Mouse (Mus musculus): Measurements from ENCODE around the gene Arhgap6. TPM values are rescaled to one million over a fixed set of nuclear protein-coding genes. Genes with fewer than 3 reads are reported as not detected.
A peak's percentile ranks its signal among the peaks of the same experiment; 100 is the strongest.

The Arhgap6 gene
- total RNA-seq, 2 experiments from 2014 or later: 2.6 to 2.8 TPM

DNA sequence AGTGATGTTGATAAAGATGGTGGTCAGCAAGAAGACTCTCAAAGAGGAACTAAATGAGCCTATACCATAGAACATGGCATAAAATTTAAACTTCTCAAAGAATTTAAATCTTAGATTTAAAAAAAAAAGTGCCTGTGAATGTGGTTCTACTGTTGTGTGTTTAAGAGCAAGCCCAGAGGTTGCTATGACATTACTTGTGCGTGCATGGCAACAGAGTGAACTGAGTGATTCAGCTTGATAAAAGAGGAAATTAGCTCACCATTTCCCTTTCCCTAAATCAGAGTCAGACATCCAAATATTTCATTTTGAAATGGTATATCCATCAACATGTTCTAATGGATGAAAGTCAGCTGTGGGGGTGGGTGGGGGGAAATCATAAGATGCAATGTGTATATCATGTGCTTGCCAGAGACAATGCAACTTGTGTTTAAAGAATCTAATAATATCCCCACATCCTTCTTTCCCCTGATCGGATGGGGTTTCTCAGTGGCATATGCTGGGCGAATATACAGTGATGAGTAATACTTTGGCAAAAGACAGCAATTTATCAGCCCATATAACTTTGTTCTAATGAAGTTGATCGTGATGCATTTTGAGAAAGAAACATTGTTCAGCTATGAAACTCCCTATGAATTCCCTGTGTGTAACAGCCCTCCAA lies 328.3 kb downstream of the Arhgap6 start:
- DNase-seq: no peak

DNA sequence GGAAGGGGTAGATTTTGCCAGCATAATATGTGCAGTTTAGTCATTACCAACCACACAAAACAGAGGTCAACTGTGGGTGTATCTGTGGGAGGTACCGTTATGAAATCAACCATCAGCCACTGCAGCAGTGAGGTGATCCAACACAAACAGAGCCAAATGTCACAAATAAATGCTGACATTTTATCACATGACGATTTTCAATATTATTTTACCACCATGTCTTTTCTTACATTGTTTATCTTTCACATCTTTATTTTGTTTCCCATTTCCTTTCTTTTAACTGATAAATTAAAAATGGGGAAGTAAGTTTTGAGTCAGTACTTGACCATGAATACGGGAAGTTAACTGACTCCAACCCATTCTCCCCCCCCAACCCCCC lies 328.9 kb downstream of the Arhgap6 start:
- no peak for DNase-seq

DNA sequence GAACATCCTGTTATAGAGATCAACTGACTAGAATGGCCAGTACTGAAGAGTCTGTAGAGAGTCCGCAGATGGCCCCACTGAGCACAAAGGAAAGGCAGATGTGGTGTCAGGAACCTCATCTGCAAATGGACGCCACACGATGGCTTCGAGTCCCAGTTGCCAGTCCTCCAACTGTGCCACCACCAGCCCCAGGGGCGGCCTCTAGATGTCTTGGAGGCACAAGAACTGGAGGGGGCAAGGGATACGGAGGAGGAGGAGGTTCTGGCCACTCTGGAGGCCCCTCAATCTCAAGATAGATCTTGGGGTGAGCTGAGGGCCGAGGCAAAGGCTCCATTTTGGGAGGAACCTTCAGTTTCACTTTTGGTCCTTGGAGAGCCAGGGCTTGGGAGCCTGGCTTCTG lies 344.9 kb downstream of the Arhgap6 start:
- DNase-seq: no peak

DNA sequence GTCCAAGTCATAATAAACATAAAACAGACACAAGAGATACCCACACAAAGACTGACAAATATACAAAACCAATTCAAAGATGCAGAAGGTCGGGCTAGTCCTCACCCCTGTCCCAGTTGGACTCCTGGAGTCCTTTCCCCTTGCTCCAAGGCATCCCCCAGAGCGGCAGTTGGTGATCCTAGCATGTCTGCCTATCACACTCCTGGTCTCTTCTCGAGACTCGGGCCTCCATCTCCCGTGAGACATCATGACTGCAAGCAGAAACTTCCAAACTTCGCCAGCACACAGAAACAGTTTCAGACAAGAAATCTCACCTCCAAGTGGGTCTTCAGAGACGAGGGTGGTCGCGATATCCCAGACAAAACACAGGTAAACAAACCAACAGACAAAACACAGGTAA lies 345.6 kb downstream of the Arhgap6 start:
- no peak for DNase-seq

DNA sequence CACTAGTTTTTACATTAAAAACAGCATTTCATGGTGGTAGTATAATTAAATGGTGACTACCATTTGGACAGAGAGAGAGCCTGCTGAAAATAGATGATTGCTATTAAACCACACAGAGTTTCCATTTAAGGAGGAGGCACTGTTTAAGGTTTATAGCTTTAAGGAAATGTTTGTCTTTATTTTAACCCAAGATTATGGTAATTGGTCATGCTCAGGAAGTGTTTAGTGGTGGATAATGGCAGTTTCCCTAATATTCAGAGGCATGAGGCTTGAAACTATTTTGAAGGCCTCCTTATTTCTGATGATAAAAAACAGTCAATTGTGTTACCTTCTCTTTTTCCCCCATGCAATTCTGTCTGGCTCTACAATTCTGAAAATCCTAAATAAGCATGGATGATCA lies 358.9 kb downstream of the Arhgap6 start:
- DNase-seq: no peak

DNA sequence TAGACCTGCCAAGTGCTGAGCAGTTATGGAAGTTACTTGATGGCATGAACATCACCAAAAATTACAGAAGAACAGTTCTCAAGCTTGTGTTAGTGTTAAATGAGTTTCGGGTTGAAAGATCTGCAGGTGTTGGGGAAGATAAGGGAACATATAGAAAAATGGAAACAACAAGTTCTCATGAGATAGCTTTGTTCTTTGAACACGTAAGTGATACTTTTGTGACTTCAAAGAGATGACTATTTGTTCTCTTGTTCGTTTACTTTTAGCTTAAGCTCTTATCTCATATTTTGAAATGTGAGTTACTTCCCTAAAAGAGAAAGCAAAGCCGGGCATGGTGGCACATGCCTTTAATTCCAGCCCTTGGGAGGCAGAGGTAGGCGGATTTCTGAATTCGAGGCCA lies 363.5 kb downstream of the Arhgap6 start:
- DNase-seq: no peak

DNA sequence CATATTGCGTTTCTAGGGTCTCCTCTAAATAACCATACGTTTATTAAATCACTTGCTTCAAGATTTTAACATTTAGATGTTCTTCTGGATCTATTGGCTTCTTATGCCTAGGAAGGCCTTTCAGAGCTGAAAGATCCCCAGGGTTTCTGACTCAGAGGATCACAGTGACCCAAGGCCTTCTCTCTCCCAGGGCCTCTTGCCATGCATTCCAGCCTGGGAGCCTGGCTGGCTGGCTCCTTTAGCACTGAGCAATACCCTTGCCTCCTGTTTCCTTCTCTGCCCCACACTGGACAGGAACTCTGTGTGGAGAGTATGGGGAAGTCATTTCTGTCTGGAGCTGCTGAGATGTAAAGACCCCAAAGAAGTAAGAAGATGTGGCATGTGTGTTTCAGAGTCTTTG lies 376.1 kb downstream of the Arhgap6 start:
- peak; percentile 3 for DNase-seq

DNA sequence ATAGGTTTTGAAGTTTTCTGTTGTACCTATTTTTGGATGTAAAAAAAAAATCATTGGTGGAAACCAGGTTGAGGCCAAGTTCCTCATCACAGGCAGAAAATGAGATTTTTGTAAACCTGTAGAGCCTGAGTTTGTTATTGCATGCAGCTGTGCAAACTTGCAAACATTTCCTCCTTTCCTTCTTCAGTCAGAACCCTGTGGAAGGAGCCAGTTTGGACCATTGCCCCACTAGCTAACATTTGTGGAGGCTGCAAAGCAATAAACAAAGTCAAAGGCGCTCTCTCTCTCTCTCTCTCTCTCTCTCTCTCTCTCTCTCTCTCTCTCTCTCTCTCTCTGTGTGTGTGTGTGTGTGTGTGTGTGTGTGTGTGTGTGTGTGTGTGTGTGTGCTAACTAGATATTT lies 378.9 kb downstream of the Arhgap6 start:
- DNase-seq: peak; percentile 4

DNA sequence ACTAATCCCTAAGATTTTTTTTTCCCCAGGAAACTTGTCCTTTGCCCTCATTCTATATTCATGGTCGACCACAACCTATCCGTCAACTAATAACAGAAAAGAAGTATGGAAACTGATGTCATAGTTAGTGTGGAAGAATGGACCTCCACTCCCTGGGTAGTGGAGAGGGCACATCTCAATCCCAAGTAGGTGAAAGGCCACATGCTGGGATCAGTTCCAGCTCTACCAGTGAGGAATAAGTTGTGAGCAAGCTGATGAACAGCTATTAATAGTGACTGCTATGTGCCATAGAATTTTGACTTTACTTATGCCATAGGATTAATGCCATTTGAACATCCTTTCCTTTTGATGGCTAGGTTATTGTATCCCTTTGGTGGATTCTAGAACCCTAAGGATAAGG lies 383.7 kb downstream of the Arhgap6 start:
- DNase-seq: peak; percentile 25

DNA sequence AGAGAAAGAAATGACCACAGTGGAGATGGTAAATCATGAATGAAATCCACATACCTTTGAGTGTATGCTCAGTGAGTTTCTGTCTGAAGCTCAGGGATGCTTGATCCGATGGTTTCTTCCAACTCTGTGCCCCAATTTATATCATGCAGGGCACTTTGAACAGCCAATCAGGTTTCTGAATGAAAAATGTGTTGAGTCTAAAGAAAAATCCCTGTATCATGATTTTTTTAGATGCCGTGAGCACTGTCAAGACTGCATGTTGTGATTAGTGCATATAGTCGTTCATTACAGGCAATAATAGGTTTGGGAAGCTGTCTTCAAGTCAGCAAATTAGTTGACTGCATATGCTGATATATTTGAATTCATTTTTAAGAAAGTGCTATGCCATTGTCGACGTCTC lies 392.2 kb downstream of the Arhgap6 start, which contains the start of gene Amelx:
Gene Amelx, minus strand, starts transcription at position 101 of the 400 bp plus-strand sequence.
- no peak for DNase-seq

DNA sequence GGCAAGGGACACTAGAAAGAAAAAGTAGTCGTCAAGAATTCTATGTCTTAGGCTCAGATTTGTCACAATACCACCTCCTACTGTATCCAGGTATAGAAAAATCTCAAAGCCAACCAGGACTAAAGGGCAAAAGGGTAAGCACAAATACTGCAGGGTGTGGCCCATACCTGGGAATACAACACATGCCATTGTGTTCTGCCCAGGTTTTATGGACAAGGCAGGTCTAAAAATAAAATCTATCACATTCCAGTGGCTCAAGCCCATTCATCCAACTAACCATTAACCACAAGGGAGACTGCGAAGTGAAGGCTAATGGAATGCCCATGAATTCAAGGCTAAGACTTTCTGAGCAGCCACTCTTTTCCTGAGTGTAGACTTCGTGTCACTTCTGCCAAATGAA lies 415.1 kb downstream of the Arhgap6 start:
- DNase-seq: no peak

DNA sequence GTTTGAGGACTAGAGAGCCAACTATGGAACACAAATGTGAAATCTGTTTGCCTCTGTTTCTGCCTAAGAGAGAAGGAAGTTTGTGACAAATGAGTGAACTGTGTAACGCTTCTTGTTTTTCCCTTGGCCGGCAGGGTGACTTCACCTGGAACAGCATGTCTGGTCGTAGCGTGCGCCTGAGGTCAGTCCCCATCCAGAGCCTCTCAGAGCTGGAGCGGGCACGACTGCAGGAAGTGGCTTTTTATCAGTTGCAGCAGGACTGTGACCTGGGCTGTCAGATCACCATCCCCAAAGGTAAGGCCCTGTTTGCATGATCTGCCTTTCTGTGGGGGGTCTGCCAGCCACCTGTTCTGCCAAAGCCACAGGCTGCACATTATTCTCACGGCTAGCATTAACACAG lies 425.2 kb downstream of the Arhgap6 start:
- no peak for DNase-seq

DNA sequence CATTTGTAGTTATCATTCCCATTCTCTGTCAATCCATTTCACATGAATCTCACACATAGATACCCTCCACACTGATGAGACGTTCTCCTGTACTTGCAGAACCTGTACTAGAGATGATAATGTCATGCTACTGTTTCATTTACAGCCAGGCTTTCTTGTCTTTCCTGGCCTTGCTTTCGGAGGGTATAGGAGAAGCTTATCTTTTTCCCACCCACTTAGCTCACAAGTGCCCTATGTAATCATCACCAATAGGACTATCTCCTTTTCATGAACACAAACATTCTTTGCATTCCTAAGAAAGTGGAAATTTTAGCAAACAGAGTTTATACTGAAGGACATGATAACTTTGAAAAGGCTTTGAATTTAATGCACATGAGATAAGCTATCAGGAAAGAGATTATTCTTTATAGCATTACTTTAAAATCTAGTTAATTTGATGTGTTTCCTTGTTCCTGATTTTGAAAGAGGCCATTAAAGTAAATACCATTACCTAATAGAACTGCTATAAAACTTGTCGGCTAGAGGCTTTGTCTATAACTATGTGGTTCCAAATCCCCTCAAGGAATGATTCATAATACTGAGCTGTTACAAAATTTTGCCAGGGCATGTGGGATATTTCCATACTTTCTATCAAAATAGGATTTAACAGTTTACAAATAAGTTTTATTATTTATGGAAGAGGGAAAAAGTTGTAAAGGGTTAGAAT lies 427.6 kb downstream of the Arhgap6 start:
- DNase-seq: no peak

DNA sequence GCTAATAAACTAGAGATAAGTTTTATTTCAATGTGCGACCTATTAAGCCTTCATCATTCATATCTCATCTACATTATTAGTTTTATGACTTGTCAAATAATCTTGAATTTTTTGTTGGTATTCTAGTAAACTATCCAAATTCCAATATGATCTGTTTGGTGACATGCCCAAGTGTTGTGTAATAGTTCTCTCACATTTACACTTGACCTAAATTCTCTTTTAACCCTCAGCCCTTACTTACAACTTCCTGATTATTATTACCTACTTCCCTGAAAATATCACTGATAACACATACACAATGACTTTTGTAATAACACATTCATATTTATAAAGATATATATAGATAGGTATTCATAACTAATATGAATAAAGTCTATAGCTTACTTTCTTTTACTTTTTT lies 461.0 kb downstream of the Arhgap6 start:
- DNase-seq: no peak

DNA sequence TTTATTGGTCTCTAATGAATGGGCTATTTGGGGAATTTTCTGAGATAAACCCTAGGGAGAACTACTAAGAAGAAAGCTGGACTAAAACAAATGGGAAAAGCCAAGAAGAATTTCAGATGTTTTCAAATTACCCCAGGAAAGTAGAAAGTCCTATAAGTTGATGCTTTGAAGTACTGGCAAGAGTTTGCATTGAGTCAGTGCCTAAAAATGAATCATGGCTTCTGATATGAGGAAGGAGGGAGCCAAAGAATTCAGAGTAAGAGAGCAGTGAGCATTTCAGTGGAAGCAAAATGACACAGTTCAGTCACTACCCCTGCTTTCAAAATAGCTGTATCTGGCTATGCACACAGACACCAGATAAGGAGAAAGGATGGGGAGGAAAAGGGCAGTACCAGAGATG lies 461.8 kb downstream of the Arhgap6 start:
- no peak for DNase-seq

DNA sequence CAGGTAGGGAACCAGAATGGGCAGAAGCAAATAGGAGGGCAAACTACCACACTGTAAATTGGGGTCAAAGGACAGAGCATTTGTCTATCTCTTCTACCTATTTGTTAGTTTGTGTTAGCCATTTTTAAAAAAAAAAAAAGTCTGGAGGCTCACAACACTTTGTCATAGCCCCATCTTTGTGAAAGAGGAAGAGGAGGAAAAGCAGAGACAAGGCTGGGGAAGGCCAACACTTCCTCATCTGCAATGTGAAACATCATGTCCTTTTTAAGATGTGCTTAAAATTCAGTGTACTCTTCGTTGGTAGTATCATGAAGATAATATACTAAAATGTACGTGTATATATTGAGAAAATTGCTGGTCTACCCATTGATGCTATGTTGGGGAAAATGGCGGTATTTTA lies 466.1 kb downstream of the Arhgap6 start:
- no peak for DNase-seq

DNA sequence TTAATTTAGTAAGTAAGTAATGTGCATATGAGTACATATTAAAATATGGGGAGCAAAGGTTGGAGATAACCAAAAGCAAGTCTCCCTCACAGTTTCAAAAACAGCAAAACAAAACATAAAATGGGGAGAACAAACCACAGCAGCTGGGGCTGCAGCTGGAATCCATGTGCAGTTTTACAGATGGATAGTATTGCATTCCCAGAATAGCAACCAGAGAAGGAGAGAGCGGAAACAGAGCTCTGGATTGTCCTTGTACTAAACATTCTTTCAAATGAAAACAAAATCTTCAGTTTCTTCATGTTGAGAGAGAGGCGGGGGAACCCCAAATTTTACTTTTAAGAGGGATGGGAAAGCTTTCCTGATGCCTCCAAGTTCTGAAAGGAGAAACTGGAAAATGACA lies 467.3 kb downstream of the Arhgap6 start:
- no peak for DNase-seq

DNA sequence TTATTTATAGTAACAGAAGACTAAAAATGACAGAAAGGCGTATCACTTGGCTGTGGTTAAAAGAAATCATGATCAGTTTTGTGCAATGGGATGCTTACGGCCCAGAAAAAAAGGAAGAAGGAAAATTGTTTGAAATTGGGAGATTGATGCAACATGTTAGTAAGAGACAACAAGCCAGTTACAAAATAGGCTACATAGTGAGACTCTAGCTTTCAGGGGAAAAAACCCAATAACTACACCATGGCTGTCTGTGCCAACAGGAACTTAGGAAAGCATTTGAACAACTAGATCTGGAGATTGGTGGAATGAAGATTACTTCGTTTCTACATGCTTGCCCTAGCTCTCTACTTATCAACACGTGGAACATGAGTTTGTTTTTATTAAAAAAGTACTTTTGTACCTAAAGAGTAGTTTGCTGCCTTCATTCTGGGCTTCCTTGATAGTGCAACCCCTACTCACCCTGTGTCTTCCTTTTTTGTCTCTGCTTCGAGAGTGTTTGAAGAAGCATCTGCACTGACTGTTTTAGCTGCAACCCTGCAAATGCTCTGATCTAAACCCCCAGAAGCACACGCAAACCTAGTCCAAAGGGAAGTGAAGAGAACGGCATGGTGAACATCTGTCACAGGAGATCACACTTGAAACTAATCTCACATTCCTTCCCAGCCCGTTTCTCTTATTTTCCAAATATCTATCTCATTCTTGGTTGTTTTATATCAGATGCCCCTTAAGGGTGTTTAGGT lies 468.7 kb downstream of the Arhgap6 start:
- no peak for DNase-seq

DNA sequence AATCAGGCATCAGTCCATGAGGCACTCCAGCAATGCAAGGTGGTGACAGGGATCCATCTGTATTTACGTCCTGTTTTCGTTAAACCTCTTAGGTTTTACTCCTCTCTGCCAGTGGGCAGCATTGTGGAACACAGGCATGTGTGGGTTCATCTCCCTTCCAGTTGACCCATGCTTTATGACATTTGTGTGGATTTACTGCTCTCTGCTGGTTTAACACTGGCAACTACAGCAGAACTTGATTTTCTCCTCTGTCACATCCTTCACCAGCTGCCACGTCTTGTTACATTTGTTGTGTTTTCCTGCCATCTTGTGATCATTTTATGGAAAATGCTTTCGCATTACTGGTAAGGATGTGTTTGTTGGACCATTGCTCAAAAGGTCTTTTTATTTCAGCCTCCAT lies 504.7 kb downstream of the Arhgap6 start:
- DNase-seq: no peak

DNA sequence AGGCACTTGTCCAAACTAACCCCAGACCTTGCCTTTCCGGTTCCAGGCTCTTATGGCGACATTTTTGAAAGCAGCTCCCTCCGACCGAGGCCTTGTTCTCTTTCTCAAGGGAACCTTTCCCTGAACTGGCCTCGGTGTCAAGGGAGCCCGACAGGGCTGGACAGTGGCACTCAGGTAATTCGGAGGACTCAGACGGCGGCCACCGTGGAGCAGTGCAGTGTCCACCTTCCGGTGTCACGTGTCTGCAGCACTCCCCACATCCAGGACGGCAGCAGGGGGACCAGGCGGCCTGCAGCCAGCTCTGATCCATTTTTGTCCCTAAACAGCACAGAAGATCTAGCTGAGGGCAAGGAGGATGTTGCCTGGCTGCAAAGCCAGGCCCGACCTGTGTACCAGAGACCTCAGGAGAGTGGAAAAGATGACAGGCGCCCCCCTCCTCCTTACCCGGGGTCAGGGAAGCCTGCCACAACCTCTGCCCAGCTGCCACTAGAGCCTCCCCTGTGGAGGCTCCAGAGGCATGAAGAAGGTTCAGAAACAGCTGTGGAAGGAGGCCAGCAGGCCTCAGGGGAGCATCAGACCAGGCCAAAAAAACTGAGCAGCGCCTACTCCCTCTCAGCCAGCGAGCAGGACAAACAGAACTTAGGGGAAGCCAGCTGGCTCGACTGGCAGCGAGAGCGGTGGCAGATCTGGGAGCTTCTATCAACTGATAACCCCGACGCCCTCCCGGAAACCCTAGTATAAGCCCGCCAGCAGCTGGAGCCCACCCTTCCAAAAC lies 507.6 kb downstream of the Arhgap6 start:
- DNase-seq: peak; percentile 47

DNA sequence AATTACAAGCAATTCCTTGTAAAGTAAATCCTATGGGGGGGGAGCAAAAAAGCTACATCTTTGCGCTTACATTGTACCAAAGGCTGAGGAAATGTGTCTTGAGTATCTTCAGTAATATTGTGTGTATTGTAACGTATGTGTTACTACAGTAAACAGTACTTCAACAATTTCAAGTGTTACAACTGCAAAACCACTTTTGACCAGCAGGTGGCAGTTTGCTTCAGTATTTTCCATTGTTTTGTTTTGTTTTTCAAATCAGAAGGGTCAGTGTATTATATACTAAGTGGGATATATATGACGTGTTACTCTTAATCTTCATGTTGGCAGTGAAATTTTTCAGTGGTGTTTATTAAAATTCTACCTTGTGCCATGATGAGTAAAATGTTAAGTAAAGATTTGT lies 509.0 kb downstream of the Arhgap6 start:
- DNase-seq: peak; percentile 49

DNA sequence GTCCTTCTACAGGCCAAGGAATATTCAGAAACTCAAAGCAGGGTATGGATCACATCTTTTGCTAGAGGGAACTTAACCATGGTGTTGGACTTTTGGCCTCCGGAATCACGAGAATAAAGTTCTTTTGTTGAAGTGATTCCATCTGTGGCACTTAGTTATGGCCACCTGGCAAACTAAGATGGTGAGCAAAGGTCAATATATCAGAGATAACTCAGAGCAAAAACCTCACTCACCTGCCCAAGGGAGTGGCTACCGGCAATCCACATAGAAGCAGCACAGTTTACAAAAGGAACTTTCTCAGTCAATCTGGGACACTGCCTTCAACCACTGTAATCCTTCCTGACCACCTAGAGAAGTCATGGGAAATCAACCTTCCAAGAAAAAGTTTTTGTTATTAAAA lies 513.7 kb downstream of the Arhgap6 start:
- no peak for DNase-seq
